Mouse (Mus musculus) liver, adult (tissue): ENCODE results near the gene Aldh1l1.

Experiments
- GATA4 ChIP-seq: IDR thresholded peaks from 2 replicates; pipeline ENCODE4 v1.6.1; 2014; ENCODE audit warnings: mild to moderate bottlenecking, low read length; ENCODE audit not compliant: insufficient replicate concordance

Aldh1l1 gene

DNA sequence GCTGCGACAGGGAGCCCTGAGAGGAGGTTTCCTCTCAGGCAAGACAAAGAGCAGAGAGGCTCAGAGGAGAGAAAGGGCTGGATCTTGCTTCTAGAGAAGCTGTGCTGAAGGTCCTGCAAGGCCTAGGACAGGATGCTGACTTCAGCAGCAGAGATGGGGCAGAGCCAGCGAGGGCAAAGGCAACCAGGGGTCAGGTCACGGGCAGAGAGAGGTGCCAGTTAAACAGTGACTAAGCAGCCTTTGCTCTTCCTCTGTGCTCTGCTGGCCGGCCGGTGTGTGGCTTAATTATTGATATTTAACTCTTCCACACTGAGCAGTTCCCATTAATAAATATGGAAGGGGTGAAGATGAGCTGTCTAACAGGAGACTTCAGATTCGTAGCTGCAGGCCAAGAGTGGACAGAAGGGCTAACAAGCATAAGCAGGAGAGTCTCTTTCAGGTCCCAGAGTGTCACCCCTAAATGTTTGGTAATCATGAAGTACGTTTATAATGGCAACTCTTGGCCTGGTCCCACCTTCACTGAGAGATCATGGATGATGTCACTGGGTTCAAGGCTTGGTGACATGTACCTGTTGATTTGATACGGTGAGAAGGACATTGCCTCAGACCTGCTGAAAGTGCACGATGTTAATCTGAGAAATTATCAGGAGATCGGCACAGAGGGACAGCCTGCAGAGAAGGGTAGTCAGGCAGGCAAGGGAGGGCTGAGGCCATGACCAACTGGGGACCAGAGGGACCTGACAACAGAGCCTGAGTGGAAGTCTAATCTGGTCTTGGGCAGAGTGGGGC lies 5.9 kb downstream of the Aldh1l1 start:
- TF ChIP-seq GATA4, result peak; percentile 94

DNA sequence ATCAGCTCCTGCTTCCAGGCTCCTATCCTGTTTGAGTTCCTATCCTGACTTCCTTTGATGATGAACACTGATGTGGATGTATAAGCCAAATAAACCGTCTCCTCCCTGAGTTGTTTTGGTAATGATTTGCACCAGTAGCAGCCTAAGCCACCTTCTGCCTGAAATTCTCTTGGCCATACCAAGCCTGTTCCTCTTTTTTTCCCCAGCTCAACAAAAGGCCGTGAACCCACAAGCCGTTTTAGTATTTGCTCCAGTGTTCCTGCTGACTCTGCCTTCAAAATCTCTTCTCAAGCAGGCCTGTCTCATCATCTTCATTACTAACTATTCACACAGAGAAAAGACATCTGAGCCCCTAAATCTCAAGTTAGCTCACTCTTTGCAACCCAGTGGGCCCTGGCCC lies 7.9 kb downstream of the Aldh1l1 start:
- TF ChIP-seq GATA4, result no peak

DNA sequence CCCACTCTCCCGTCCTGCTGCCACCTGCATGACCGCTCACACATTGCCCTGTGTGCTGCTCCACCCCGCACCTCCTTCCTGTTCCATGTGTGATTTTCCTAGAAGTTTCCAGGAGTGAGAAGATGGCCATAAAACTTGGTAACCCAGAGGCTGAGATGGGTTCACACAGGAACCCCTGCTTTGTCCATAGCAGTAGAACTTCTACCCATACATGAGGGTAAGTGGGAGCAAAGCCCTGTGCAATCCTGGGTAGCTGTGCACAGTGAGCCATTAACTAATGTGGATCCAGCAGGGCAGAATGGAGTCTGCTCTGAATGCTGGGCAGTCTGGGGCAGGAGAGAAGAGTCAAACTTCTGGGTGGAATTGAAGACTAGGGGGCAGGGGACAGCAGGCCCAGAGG lies 8.3 kb downstream of the Aldh1l1 start:
- no peak for TF ChIP-seq GATA4

DNA sequence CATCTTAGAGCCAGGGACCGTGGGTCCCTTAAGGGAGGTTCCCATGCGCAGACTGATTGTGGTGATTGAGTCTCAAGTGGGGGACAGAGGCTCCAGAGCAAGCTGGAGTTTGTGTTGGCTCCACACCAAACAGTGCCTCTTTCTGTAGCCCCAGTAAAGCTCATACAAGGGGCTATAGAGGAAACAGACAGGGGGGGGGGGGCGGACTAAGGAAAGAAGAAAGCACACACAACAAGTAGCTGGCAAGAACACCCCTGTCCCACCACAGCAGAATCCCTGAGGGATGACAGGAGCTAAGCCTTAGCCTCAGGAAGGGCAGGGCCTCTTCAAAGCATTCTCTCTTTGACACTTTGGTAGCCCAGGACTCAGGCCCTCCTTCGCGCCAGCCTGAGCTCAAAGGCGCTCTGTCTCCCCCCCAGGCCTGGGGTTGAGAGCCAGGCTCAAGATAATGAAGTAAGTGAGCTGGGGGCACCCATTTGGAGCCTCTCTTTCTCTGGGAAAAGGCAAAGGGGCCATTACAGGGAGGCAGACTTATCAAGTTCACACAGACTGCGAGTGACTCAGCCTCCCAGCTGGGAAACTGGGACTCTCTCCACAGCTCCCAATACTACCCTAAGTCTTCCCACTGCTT lies 9.2 kb downstream of the Aldh1l1 start:
- no peak for TF ChIP-seq GATA4

DNA sequence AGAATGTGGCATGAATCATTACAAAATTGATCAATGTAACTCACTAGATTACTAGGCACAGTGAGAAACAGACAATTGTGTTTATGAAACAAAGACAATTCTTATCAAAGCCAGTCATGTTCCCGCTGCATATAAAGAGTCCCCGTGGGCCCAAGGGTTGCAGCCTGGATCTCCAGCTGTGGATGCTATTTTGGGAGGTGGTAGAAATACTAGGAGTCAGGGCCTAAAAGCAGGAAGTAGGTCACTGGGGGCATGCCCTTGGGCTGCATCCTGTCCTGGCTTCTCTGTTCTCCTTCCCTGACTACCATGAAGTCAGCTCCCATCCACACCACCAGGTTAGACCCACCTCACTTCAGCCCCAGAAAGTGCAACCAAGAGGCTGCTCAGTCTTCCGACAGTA lies 10.0 kb downstream of the Aldh1l1 start:
- no peak for TF ChIP-seq GATA4

DNA sequence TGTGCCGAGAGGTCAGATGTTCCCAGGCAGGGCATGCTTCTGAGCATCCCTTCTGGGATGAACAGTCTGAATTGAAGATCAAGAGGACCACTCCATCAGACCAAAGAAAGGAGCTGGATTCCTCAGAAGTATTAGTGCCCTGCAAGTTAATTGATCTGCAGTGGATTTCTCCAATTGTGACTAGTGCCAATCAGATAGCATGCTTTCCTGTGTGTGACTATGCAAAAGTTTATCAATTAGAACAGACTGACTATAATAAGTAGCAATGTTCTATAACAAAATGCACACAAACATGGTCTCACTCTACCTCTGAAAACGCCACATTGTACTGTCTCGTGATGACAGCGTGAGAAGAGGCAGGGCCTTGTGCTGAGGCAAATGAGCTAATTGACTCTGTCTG lies 13.3 kb downstream of the Aldh1l1 start:
- peak; percentile 60; the same call in 1 of the 2 replicates for TF ChIP-seq GATA4

DNA sequence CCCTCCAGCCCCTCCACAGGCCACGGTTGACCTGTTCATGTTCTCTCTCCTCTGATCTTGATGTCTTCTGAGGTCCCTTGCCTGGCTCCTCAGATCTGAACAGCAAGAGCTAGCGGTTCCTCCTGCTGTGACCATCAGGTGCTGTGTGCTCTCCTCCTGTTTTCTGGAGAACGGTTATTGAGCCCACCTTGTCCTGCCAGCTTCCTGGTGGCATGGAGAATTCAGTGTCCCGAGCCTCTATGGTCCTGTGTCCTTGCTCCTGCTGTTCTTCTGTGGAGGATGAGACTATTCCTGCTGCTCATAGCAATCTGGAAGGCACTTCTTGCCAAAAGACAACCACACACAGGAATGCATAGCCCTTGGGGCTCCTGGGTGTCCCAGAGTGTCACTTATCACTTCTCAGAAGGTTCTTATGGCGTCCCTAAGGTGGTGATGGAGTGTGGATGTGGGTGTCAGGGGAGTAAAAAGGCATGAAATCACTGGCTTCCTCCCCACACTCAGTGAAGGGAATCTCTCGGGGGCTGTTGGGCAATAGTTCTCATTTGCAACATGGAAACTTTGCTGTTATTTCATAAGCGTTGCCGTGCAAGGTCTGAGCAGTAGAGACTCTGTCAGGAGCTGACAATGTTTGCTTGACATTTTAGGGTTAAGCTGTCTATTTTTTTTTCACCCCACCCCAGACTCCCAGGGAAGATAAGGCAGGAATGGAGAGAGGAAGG lies 15.2 kb downstream of the Aldh1l1 start:
- TF ChIP-seq GATA4, result no peak

DNA sequence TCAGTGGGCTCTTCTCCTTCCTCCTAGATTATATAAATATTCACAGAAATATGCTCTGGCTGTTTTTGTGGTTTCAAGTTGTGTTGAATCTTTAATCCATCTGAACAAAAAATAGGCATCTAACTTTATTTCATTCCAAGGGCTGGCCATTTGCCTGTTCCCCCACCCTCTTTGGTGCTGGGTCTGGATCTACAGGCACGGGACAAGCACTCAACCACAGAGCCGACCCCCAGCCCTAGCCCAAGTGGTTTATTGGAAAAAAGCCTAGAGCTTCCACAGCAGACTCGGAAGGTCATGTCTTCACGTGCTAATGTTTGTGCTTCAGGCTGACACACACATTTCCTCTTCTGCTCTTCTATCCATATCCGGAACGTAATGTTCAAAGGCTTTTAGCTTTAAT lies 19.7 kb downstream of the Aldh1l1 start:
- no peak for TF ChIP-seq GATA4

DNA sequence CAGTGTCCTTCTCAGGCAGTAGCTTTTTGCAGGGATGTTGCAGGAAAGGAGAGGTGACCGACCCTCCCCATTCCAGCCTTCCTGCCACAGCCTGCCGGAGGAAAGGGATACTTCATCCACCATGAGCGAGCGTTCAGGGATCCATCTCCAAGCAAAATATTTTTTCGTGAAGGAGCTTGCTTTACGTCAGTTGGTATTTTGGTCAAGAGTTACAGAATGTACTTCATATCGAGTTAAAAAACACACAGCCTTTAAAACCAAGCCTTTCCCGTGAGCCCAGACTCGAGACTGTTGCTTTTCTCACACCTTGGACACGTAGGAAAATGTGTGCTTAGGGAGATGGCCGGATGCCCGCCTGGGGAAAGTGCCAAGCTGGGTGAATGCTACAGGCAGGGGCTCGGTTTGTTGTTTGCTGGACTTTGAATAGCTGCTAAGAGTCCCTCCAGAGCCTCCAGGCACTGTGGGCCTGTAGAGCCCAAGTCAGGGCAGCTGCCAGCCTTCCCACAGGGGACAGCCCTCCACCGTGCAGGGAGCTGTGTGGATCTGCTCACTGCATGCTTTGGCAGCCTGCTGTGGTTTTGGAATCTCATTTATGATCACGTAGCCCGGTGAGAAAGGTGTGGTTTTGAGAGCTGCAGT lies 20.6 kb downstream of the Aldh1l1 start:
- no peak for TF ChIP-seq GATA4

DNA sequence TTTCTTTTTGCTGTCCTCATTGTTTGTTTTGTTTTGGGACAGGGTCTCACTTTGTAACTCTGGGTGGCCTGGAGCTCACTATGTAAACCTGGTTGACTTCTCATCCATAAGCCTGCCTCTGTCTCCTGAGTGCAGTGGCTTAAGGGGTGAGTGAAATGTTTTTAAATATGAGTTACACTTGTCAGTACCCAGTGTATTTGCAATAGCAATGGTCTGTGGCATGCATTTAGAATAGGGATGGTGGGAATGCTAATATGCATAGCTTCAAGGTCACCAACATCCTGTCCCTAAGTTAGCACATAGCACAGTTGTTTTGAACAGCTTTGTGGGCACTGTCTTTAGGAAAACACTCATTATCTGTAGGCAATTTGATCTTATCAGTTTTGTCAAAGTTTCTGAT lies 21.2 kb downstream of the Aldh1l1 start:
- no peak for TF ChIP-seq GATA4

DNA sequence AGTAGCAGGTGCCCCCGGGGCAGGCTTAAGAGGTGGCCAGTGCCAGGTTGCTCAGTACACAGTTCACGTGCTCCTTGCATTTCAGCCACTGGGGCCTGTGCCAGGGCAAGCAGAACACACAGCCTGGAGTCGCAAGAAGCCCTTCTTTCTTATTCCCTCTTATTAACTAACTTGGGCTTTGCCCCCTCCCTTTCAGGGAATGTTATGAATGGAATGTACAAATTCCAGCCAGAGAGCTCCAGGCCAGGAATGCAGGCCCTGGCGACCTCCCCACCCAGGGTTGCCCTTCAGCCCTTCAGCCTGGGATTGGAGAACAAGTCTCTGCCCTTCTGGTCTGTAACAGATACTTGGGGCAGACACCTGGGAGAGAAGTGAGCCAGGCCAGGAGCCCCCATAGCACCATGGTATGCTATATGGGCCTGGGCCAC lies 22.0 kb downstream of the Aldh1l1 start:
- no peak for TF ChIP-seq GATA4

DNA sequence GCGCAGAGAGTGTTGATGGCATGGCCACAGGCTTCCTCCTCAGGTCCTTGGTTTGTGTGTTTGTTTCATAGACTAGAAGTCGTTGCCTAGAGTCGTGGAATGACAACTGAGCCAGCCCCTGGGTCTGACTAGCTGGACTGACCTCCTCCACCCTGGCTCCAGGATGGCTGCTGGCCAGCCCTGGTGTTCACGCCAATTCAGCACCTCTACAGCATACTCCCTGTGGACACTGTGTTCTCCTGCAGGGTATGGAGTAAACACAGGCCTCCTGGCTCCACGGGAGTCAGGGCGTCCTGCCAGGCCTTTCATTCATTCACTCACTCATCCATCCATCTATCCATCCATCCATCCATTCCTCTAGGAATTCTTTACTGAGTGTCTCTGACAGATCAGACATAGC lies 22.9 kb downstream of the Aldh1l1 start:
- no peak for TF ChIP-seq GATA4

DNA sequence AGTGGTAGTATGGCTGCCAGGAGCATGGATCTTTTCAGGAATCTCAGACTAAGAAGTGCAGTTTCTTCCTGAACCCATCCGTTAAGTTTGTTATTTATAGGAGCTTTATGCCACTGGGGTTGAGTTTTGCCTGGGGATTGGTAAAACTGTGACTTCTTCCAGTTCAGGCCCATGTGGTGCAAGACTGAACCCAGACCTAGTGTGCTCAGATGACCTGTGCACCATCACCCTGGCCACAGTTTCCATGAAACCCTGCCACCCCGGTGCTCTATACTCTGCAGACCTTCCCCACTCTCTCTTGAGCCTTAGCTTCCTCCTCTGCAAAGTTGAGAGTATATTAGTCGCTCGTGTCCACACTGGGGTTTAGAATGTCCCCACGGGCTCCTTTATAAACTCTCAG lies 26.2 kb downstream of the Aldh1l1 start:
- no peak for TF ChIP-seq GATA4

DNA sequence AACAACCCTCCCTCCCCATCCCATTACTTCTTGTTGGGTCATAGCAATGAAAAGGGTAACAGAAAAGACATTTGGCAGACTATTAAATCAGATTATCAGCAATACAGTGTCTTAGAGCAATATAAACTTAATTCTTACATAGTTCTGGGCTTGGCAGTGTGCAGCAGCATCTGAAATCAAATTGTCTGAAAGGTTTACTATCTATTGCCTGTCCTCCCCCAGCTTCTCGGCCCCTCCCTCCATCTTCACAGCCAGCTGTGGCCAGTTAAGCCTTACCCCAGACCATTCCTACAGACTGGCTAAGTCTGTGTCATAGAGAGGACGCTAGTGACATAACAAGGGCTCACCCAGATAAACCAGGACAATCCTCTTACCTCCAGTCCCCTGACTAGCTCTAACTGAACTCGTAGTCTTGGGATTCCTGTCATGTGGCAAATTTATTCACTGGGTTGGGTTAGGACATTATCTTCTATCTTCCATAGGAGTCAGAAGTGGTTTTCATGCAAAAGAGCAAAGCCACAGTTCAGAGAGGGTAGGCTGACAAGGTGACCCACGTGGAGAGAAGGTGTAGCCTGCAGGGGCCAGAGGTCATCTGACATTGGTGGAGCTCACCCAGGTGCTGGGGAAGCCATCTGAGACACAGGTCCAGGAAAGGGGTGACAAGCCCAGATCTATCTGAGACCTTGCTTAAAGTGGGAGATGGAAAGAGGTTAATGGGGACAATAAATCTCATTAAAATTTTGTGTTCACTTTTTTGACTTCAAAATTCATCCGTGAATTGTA lies 27.0 kb downstream of the Aldh1l1 start:
- no peak for TF ChIP-seq GATA4

DNA sequence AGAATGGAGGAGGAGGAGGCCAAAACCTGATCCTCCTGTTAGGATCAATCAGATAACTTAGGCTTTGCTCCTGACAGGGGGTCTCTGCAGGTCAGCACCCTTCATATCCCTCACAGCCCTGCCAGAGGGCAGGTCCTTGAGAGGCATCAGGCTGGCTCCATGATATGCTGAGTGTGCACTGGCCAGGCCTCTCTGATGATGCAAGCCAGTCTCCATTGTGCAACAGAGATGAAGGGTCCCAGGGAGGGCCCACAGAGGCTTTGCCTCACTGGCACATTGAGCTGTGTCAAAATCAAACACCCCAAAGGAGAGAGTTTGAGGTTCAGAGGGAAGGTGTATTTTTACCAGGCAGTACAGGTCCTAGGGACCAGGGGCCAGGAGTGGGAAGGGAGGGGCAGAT lies 28.1 kb downstream of the Aldh1l1 start:
- no peak for TF ChIP-seq GATA4
